Mouse (Mus musculus) kidney, adult 2 months (tissue): ENCODE measurements around the gene Rfc3. TPM values are rescaled to one million over a fixed set of nuclear protein-coding genes. Genes with fewer than 3 reads are reported as not detected.
A peak's percentile ranks its signal among the peaks of the same experiment; 100 is the strongest.
"Not testable (repeated sequence)": the region's sequence is repeated elsewhere in the genome, so short reads cannot be mapped to it uniquely, and the experiment has no call there.

ENCODE experiments used
- DNase-seq: peaks from one replicate; pipeline ENCODE4 v3.0.0; 2021
- H3K27ac ChIP-seq: fragments of 200-500 bp; 2 replicates; pipeline ENCODE4 v1.5.1; 2012; ENCODE audit warnings: low read depth, low read length, control low read depth, inconsistent platforms; ENCODE audit not compliant: insufficient read depth
- H3K27me3 ChIP-seq: fragments of 200-500 bp; replicated peaks from 2 replicates; pipeline ENCODE4 v1.6.1; 2012; ENCODE audit warnings: mild to moderate bottlenecking, moderate library complexity, low read length, inconsistent platforms; ENCODE audit not compliant: control insufficient read depth, insufficient read depth
- H3K36me3 ChIP-seq: fragments of 200-500 bp; 2 replicates; pipeline ENCODE4 v1.6.1; 2012; ENCODE audit warnings: mild to moderate bottlenecking, moderate library complexity, low read length, inconsistent platforms; ENCODE audit not compliant: control insufficient read depth, insufficient read depth
- H3K4me1 ChIP-seq: fragments of 200-500 bp; 2 replicates; pipeline ENCODE4 v1.6.1; 2011; ENCODE audit warnings: low read length; ENCODE audit not compliant: control insufficient read depth, insufficient read depth
- H3K4me3 ChIP-seq: fragments of 200-500 bp; 2 replicates; pipeline ENCODE4 v1.5.1; 2011; ENCODE audit warnings: mild to moderate bottlenecking, low read depth, low read length, control low read depth; ENCODE audit not compliant: insufficient read depth
- CTCF ChIP-seq: fragments of 200-500 bp; conservative IDR thresholded peaks from 2 replicates; pipeline ENCODE4 v1.5.1; 2011; ENCODE audit warnings: low read depth, mild to moderate bottlenecking, control low read depth, low read length, moderate library complexity, mixed read lengths; ENCODE audit not compliant: insufficient read depth, insufficient read length
- POLR2A ChIP-seq: fragments of 200-500 bp; IDR thresholded peaks from one replicate; pipeline ENCODE4 v1.6.1; 2011; ENCODE audit warnings: low read depth, low read length, control low read depth
- WGBS: fragments of 180-500 bp; shearing (Covaris S2); methylation state at CpG from one replicate; pipeline ENCODE4 v1.1.7; 2018; 5-methylcytosine and 5-hydroxymethylcytosine counted together
- polyA plus RNA-seq: library from polyadenylated mRNA; depleted of rRNA; stranded (reverse); fragments of >200 nt; gene quantifications from 2 replicates; pipeline ENCODE4 v1.2.3, GENCODE M21; 2012; rRNA removed

Rfc3 gene
- 5.5 and 6.1 TPM in 2 replicates for polyA plus RNA-seq

- Histone ChIP-seq H3K27me3 (no peaks in the 10 kb centered on the region), H3K27ac (no peak within 1 kb of the TSS; the same call in 1 of the 2 replicates), H3K36me3 (no peaks in the 10 kb centered on the region), H3K4me3 (peak within 1 kb of the TSS; percentile 78), H3K4me1 (no peaks in the 10 kb centered on the region; the same call in 1 of the 2 replicates)
- under 1% methylated on average over 39 of the region's 42 CpGs for WGBS
- DNase-seq = peak; percentile 96
- TF ChIP-seq POLR2A (no peak), CTCF (peak; percentile 77)
These were observed at the start of gene Rfc3 for GRCm38 (mm10) chr5:151650700-151651410. TSS of gene Rfc3 (minus strand) at chr5:151651242.

- not testable (repeated sequence) for H3K36me3 ChIP-seq, H3K4me3 ChIP-seq, H3K27ac ChIP-seq, H3K4me1 ChIP-seq, DNase-seq, H3K27me3 ChIP-seq
- WGBS = 89% methylated on average over 13 of the region's 13 CpGs
These were observed 42.6 kb upstream of the Rfc3 start for GRCm38 (mm10) chr5:151693636-151694035.

- WGBS = 10% methylated on average over 15 of the region's 15 CpGs
- Histone ChIP-seq H3K4me1 (no peaks in the 10 kb centered on the region), H3K27ac (no peak overlapping the region), H3K27me3 (no peaks in the 10 kb centered on the region), H3K36me3 (no peaks in the 10 kb centered on the region), H3K4me3 (no peak overlapping the region)
- DNase-seq = peak; percentile 84
- TF ChIP-seq CTCF (peak; percentile 82), POLR2A (no peak)
These were observed 35.8 kb upstream of the Rfc3 start for GRCm38 (mm10) chr5:151686606-151687525.

GRCm38 (mm10) chr5:151662207-151662606 lies 11.2 kb upstream of the Rfc3 start:
- H3K27me3 ChIP-seq = no peaks in the 10 kb centered on the region
- TF ChIP-seq POLR2A (no peak), CTCF (no peak)
- H3K36me3 ChIP-seq = no peaks in the 10 kb centered on the region
- DNase-seq = no peak
- H3K27ac ChIP-seq = no peak overlapping the region
- no peaks in the 10 kb centered on the region for H3K4me1 ChIP-seq
- no peak overlapping the region for H3K4me3 ChIP-seq
- 89% methylated on average over 4 of the region's 4 CpGs for WGBS

GRCm38 (mm10) chr5:151651411-151651784 lies 356 bp upstream of the Rfc3 start:
- H3K36me3 ChIP-seq = no peaks in the 10 kb centered on the region
- no peaks in the 10 kb centered on the region; the same call in 1 of the 2 replicates for H3K4me1 ChIP-seq
- H3K27me3 ChIP-seq = no peaks in the 10 kb centered on the region
- WGBS = 69% methylated on average over 3 of the region's 3 CpGs
- H3K4me3 ChIP-seq = no peak overlapping the region
- DNase-seq = no peak
- H3K27ac ChIP-seq = no peak overlapping the region
- TF ChIP-seq POLR2A (no peak), CTCF (no peak)

- Histone ChIP-seq H3K4me1 (no peaks in the 10 kb centered on the region), H3K27me3 (no peaks in the 10 kb centered on the region), H3K36me3 (no peaks in the 10 kb centered on the region; the same call in 1 of the 2 replicates), H3K27ac (no peak overlapping the region), H3K4me3 (no peak overlapping the region)
- TF ChIP-seq CTCF (peak; percentile 63), POLR2A (no peak)
- 94% methylated on average over 7 of the region's 7 CpGs for WGBS
- no peak for DNase-seq
These were observed 6.2 kb downstream of the Rfc3 start for GRCm38 (mm10) chr5:151644845-151645244.

- Histone ChIP-seq H3K27ac (no peak overlapping the region), H3K36me3 (no peaks in the 10 kb centered on the region; the same call in 1 of the 2 replicates), H3K4me1 (no peaks in the 10 kb centered on the region), H3K4me3 (no peak overlapping the region), H3K27me3 (no peaks in the 10 kb centered on the region)
- 75% methylated on average over 5 of the region's 5 CpGs for WGBS
- DNase-seq = no peak
- TF ChIP-seq POLR2A = no peak
These were observed 8.2 kb downstream of the Rfc3 start for GRCm38 (mm10) chr5:151642867-151643266.
